Mouse (Mus musculus): ENCODE measurements around the gene Rpl41.
"Not testable (repeated sequence)": the region's sequence is repeated elsewhere in the genome, so short reads cannot be mapped to it uniquely, and the experiment has no call there.

Gene Rpl41

DNA sequence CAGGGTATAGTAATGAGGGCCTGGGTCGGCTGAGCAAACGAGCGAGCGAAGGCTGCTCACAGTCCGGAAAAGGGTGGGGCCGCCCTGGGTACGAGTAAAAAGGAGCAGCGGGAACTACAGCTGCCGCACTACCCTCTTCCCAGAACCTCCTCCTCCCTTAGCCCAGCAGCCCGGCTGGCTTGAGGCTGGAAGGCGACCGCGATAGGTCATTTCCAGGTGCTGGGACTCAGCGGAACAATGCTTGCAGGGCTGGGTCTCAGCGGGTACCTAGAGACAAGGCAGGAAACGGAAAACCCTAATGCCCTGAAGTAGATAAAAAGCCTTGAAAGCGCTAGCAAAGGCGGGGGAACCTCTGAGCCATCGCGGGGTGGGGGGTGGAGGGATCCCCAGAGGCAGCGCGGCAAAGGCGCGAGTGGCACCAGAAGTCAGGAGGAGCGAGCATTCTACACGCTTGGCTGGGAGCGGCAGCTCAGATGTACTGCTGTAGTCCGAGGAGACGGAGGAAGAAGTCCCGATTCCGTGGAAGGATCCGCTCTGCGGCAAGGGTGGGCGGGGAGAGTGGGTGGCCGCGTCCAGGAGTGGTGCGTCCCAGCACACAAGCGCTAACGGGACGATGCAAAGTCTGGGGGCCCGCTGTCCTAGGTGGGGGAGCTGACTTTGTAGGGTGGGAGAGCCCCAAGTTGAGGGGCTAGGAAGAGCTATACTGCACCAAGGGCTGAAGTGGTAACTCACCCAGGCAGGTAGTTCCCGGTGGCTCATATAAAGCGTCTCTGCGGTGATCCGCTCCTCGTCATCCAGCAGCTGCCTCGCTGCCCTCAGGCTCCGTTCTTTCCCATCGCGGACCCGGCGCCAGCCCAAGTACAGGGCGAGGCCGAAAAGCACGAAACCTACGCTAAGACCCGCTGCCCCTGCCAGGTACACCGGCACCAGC lies 24.1 kb downstream of the Rpl41 start:
- peak; percentile 73 for DNase-seq (ENCODE audit: low spot score)

DNA sequence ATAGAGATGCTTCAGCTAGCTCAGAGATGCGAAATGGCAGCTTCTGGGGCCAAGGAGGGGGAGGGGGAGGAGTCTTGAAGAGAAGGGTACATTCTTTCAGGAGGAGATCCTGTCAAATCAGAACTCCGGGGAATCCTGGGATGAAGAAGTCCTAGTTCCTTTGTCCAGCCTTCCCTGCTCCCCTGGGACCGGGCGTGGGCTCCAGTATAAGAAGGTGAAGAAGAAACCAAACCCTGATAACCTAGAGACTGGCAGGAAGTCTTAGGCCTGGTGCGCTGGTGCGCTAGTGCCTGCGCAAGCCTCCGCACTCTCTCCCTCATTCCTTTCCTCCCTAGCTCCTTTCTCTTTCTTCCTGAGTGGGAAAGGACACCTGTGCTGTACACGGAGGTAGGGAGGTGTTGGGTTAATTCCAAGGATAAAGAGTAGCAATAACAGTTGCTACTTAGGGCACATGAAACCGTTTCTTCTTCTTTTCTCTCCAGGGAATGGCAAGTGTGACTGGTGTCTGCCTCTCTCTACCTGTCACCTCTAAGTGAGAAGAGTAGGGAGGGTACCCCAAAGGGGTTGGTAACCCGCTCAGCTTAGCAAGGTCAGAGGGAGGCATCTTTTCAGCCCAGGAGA lies 24.9 kb downstream of the Rpl41 start:
- no peak for DNase-seq (ENCODE audit: low spot score)

GRCm38 (mm10) chr10:128522351-128522750 lies 26.8 kb downstream of the Rpl41 start:
- no peak for DNase-seq (ENCODE audit: low spot score)

DNA sequence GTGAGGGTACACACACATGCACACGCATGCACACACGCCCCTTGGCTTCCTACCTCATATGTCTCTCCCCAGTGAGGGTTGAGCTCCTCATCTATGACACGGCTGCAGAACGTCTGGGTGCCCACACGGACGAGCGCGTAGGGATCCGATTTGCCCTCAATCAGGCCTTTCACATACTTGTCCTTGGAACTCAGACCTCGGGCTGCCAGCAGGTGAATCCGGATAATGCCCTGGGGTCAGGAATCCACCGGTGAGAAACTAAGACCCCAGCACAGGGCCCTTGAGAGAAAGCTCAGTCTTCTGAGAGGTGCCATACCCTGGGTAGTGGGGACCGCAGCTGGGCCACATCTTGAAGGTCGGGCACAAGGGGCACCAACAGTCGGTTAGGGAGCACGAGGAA lies 28.5 kb downstream of the Rpl41 start:
- DNase-seq (ENCODE audit: low spot score), result no peak

DNA sequence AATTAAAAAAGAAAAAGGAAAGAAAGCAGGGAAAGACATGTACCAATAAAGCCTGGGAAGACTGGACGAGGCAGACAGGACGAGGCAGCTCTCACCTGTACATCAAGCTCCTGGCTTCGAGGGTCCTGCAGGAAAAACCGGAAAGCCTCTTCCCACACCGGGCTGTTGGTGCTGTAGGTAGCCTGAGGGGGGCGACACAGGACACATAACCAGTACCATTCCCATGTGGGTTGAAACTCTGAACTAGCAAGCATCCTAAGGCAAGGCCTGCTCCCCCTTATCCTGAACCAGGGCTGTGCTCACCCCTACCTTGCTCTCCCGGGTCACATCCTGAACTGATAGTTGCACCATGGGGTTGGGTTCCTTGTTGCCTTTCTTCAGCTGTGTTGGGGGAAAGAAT lies 30.3 kb downstream of the Rpl41 start:
- DNase-seq (ENCODE audit: low spot score), result peak; percentile 44

DNA sequence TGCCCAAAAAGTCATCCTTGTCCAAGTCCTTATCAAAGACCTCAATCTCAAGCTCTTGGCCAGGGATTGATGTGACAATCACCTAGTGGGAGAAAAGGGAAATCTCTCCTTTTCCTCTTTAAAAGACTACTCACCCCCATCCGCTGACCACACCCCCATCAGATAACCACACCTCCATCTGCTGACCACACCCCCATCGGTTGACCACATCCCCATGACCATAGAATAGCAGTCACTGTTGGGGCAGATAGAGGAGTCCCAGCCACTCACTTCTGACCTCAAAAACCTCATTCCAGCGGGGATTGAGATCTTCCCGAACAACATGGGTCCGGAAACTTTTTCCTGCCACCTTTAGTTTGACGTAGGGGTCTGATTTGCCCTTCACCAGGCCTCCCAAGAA lies 32.4 kb downstream of the Rpl41 start:
- DNase-seq (ENCODE audit: low spot score), result no peak

DNA sequence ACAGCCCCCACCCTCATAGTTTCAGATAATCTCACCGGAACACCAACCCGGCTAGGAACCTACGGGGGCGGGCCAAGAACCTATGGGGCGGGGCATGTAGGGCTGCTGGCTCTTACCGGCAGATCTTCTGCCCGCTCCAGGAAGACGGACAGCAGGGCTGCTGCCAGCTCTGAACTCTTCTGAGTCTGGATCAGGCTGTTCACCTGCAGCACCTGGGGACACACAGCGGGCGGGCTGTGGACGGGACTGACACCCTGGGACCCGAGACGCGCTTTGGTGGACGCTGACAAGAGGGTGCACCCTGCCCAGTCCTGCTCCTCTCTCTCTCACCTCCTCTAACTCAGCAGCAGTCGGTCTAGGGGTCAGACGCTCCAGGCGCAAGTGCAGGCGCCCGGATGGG lies 33.1 kb downstream of the Rpl41 start:
- DNase-seq (ENCODE audit: low spot score), result no peak

DNA sequence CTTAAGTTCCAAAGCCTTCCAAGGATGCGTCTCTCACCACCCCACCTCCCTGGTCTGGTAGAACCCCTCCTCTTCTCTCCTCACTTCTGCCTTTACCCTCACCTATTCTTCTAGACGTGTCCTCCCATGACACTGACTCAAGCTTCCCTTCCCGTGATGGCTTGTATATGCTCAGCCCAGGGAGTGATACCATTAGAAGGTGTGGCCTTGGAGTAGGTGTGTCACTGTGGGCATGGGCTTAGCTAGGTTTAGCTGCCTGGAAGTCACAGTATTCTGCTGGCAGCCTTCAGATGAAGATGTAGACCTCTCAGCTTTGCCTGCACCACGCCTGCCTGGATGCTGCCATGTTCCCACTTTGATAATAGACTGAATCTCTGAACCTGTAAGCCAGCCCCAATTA lies 34.1 kb downstream of the Rpl41 start:
- no peak for DNase-seq (ENCODE audit: low spot score)

DNA sequence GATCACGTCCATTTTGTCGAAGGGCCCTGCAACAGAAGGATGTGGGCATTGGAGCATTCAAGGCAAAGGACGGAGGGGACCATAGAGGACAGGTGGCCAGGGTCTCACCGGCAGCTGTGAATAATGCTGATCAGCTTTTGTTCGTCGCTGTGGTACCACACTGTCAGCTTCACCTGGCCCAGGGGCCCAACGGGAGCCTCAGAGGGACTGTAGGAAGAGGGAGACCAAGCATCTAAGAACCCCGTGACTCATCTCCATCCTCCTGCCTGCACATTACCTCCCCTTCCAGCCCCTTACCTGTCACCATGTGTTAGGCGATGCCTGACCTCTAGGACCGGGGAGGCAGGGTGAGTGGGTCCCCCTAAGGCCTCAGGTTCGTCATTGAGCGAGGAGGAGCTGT lies 37.3 kb downstream of the Rpl41 start:
- no peak for DNase-seq (ENCODE audit: low spot score)

- no peak for DNase-seq (ENCODE audit: low spot score)
These were observed 37.9 kb downstream of the Rpl41 start for GRCm38 (mm10) chr10:128511189-128511588.

DNA sequence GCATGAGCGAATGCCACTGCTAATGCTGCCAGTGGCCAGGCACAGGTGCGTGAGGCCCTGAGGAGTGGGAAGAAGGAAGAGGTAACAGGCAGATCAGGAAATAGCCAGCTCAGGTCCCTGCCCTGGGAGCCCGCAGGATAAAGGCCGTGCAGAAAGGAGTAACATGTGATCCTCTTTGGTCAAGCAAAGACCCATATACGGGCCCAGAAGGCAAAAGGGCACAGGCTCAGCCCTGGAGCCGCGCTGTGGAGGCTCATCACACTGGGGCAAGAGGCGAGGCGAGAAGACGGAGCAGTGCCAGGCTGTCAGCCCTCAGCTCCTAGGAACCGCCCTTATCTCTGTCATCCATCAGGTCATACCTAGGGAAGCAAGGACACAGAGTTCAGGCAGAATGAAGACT lies 38.8 kb downstream of the Rpl41 start:
- DNase-seq (ENCODE audit: low spot score), result no peak

GRCm38 (mm10) chr10:128509831-128510230 lies 39.3 kb downstream of the Rpl41 start:
- DNase-seq (ENCODE audit: low spot score), result no peak

- no peak for DNase-seq (ENCODE audit: low spot score)
These were observed 39.9 kb downstream of the Rpl41 start for GRCm38 (mm10) chr10:128509203-128509602.

- DNase-seq (ENCODE audit: low spot score), result no peak
These were observed 40.8 kb downstream of the Rpl41 start for GRCm38 (mm10) chr10:128508260-128508659.

DNA sequence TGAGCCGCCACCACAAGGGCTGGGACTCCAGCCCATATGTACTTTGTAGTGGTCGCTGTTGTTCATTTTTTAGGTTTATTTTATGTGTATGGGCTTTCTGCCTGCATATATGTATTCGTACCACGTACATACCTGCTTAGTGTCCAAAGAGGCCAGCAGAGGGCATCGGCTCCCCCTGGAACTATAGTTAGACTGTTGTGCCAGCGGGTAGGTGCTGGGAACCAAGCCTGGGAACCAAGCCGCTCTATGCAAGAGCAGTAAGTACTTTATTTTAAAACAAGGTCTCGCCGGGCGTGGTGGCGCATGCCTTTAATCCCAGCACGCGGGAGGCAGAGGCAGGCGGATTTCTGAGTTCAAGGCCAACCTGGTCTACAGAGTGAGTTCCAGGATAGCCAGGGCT lies 43.1 kb downstream of the Rpl41 start:
- DNase-seq (ENCODE audit: low spot score), result no peak

GRCm38 (mm10) chr10:128505371-128505667 lies 43.8 kb downstream of the Rpl41 start:
- not testable (repeated sequence) for DNase-seq (ENCODE audit: low spot score)

GRCm38 (mm10) chr10:128504641-128505370 lies 44.3 kb downstream of the Rpl41 start:
- no peak for DNase-seq (ENCODE audit: low spot score)

GRCm38 (mm10) chr10:128504012-128504411 lies 45.1 kb downstream of the Rpl41 start:
- DNase-seq (ENCODE audit: low spot score), result no peak

GRCm38 (mm10) chr10:128503532-128503931 lies 45.6 kb downstream of the Rpl41 start:
- no peak for DNase-seq (ENCODE audit: low spot score)

- DNase-seq (ENCODE audit: low spot score), result no peak
These were observed 46.8 kb downstream of the Rpl41 start for GRCm38 (mm10) chr10:128502341-128502740.

DNA sequence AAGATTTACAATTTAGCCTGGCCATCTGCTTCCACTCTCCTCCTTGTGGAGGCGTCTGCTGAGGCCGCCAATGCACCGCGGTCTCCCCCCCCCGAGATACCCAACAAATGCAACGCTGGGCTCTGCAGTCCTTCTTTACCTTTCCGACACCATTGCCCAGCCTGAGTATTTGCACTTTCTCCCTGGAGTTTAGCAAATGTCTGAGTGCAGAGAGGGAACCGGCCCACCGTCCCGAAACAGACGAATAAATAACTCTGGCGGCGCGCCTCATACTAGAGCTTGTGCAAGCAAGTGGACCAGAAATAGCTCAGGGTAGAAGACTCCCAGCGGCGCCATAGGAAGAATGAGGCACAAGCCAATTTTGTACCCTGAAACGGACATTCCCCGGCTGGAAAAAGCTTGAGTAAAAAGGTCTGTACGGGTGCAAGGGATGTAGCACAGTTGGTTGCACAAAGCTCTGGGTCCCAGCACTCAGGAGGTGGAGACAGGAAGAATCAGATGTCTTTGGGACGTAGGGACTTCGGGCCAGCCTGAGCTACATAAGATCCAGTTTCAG lies 49.9 kb downstream of the Rpl41 start:
- DNase-seq (ENCODE audit: low spot score), result peak; percentile 55

GRCm38 (mm10) chr10:128498590-128498989 lies 50.5 kb downstream of the Rpl41 start, which contains the start of gene Myl6b:
Gene Myl6b, minus strand, starts transcription at chr10:128498685.
- DNase-seq (ENCODE audit: low spot score), result peak; percentile 97

All from embryo, embryonic 10 days (tissue).